In genomic region chr10:75705681-75706400, GRCm38 (mm10) we compare ENCODE assay signal across 13 mouse cellular contexts. TPM values are rescaled to one million over a fixed set of nuclear protein-coding genes. Genes with fewer than 3 reads are reported as not detected.
DNase-seq lines count a peak whose midpoint lies in the region; ATAC-seq and TF ChIP-seq lines count a peak whose summit lies in the region.
"Had no signal": no experiment of that assay in that cellular context is flagged by ENCODE, and none has a peak within 500 bp of the region (broad histone marks: within the 10 kb centered on the region; RNA-seq: fewer than 3 reads in every experiment).

No protein-coding gene starts in this region.

- H3K4me2 ChIP-seq in kidney, embryonic 14.5 days (replicated peaks; ENCODE audit: low read depth, low read length), result no peak overlapping the region
- H3K4me2 ChIP-seq in liver, embryonic 12.5 days, result peak overlapping the region; percentile 51
- H3K4me2 ChIP-seq: midbrain, embryonic 13.5 days had no signal

- no peak for ATAC-seq in kidney, embryonic 14.5 days (ENCODE audit: low FRiP score, low TSS enrichment)
- ATAC-seq in G1E (ENCODE audit: extremely low read depth, insufficient number of reproducible peaks, low FRiP score, poor library complexity, severe bottlenecking), result peak; percentile 49
- ATAC-seq in liver, embryonic 12.5 days, result peak; percentile 96
- ATAC-seq: midbrain, embryonic 13.5 days had no signal

- intact Hi-C loops in heart, postnatal 10 days (cut with DNase I), result loop anchor here (2.0 kb wide), 2 partner anchors 71 to 119 kb away; no protein-coding TSS in a partner anchor

- H3K9ac ChIP-seq in kidney, embryonic 14.5 days (ENCODE audit: low read depth, low read length), result no peak overlapping the region
- H3K9ac ChIP-seq in liver, embryonic 12.5 days, result peak overlapping the region; percentile 61
- H3K9ac ChIP-seq: forebrain, embryonic 12.5 days had no signal

- no peaks in the 10 kb centered on the region for H3K27me3 ChIP-seq in kidney, embryonic 14.5 days (ENCODE audit: control insufficient read depth, insufficient read depth, low read length)
- no peaks in the 10 kb centered on the region for H3K27me3 ChIP-seq in G1E (ENCODE audit: insufficient read depth, low read length)
- no peaks in the 10 kb centered on the region for H3K27me3 ChIP-seq in liver, embryonic 12.5 days (replicated peaks)
- H3K27me3 ChIP-seq: forebrain, embryonic 12.5 days; midbrain, embryonic 13.5 days had no signal

- no peak for TF ChIP-seq CTCF in G1E (IDR thresholded peaks at IDR 0.05; ENCODE audit: low read depth, low read length)
- no peak for TF ChIP-seq CTCF in bone marrow, adult 2 months (IDR thresholded peaks at IDR 0.05; ENCODE audit: control insufficient read depth, insufficient read depth, low read length)

- peaks cover 32% of the 10 kb centered on the region for H3K36me3 ChIP-seq in kidney, embryonic 14.5 days (ENCODE audit: control insufficient read depth, insufficient read depth, low read length)
- H3K36me3 ChIP-seq in G1E (replicated peaks), result peaks cover 97% of the 10 kb centered on the region
- peaks cover 83% of the 10 kb centered on the region for H3K36me3 ChIP-seq in liver, embryonic 12.5 days

- no peak for TF ChIP-seq POLR2A in bone marrow, adult 2 months (IDR thresholded peaks at IDR 0.05; ENCODE audit: borderline replicate concordance, control insufficient read depth, low read depth, low read length)

- 74% methylated on average over 7 of the region's 7 CpGs for WGBS in kidney, embryonic 14.5 days
- 52% methylated on average over 7 of the region's 7 CpGs for WGBS in bone marrow, adult 2 months
- 39% methylated on average over 7 of the region's 7 CpGs for WGBS in liver, embryonic 12.5 days (ENCODE audit: insufficient replicate concordance)

- DNase-seq in kidney, adult 9 months, result peak; percentile 53
- DNase-seq in G1E (ENCODE audit: low spot score), result no peak
- no peak for DNase-seq in gastrocnemius, postnatal 4 days (ENCODE audit: low spot score in 2 of 2)
- no peak for DNase-seq in urinary bladder, postnatal 4 days (ENCODE audit: low spot score in 2 of 2)
- DNase-seq in heart, postnatal 10 days, result no peak
- DNase-seq: layer of hippocampus, postnatal 36 days; lung, adult 2 months; thymus, postnatal 25 days had no signal

- H3K27ac ChIP-seq in kidney, embryonic 14.5 days (ENCODE audit: low read depth, low read length), result no peak overlapping the region
- H3K27ac ChIP-seq in bone marrow, adult 2 months (ENCODE audit: control insufficient read depth, insufficient read depth, low read depth, low read length, poor library complexity), result peak overlapping the region; percentile 87
- peak overlapping the region; percentile 97 for H3K27ac ChIP-seq in liver, embryonic 12.5 days
- H3K27ac ChIP-seq: forebrain, embryonic 12.5 days; midbrain, embryonic 13.5 days had no signal

- H3K9me3 ChIP-seq in kidney, embryonic 14.5 days (ENCODE audit: control insufficient read depth, low read length), result no peaks in the 10 kb centered on the region
- H3K9me3 ChIP-seq in G1E (replicated peaks), result no peaks in the 10 kb centered on the region
- no peaks in the 10 kb centered on the region for H3K9me3 ChIP-seq in liver, embryonic 12.5 days (replicated peaks)
- H3K9me3 ChIP-seq: forebrain, embryonic 12.5 days; midbrain, embryonic 13.5 days had no signal

- H3K4me3 ChIP-seq in kidney, embryonic 14.5 days (ENCODE audit: low read length), result no peak overlapping the region
- H3K4me3 ChIP-seq in G1E (ENCODE audit: low read depth, low read length), result no peak overlapping the region
- no peak overlapping the region for H3K4me3 ChIP-seq in bone marrow, adult 2 months (replicated peaks; ENCODE audit: control insufficient read depth, low read depth, low read length)
- 0 out of 2 replicates have a peak overlapping the region, but pooled peaks have one; percentile 9 for H3K4me3 ChIP-seq in liver, embryonic 12.5 days
- H3K4me3 ChIP-seq: forebrain, embryonic 12.5 days; midbrain, embryonic 13.5 days had no signal

- H3K4me1 ChIP-seq in kidney, embryonic 14.5 days (ENCODE audit: control insufficient read depth, insufficient read depth, low read length), result no peaks in the 10 kb centered on the region
- peaks cover 10% of the 10 kb centered on the region for H3K4me1 ChIP-seq in G1E (ENCODE audit: insufficient read depth, low read depth, low read length)
- peaks cover 6% of the 10 kb centered on the region; the same call in 1 of the 2 replicates for H3K4me1 ChIP-seq in bone marrow, adult 2 months (ENCODE audit: control insufficient read depth, insufficient read depth, low read length)
- peaks cover 62% of the 10 kb centered on the region for H3K4me1 ChIP-seq in liver, embryonic 12.5 days

RNA-seq across cellular contexts. Expression of gene Cabin1, which starts 58.3 kb away (rescaled TPM):
- 32.3 and 37.7 TPM in 2 replicates for polyA plus RNA-seq in kidney, embryonic 14.5 days (2014; fragmentation: Nextera tagmentation; extraction: Ambion mirVana)
- 96.5 and 108 TPM in 2 replicates for total RNA-seq in G1E (2014; fragmentation: Nextera tagmentation)
- total RNA-seq in G1E (2017), result 28.9 and 30.5 TPM in 2 replicates
- 74.0 and 78.7 TPM in 2 replicates for polyA plus RNA-seq in G1E (2012)
- 26.2 and 55.3 TPM in 2 replicates for polyA plus RNA-seq in bone marrow, adult 2 months (2011; ENCODE audit: insufficient read depth, insufficient read length, low replicate concordance, missing spikeins)
- polyA plus RNA-seq in liver, embryonic 12.5 days (2016; fragmentation: Nextera tagmentation; extraction: Ambion mirVana), result 23.7 and 24.4 TPM in 2 replicates
- total RNA-seq in gastrocnemius, postnatal 4 days (2021), result 10 to 100 TPM; 29.1 to 30.4 TPM
- 10 to 100 TPM; 26.0 to 33.6 TPM for total RNA-seq in heart, postnatal 10 days (2021)
